Mouse (Mus musculus) liver, embryonic 16.5 days (tissue): ENCODE measurements at regions not wholly inside any gene's neighbourhood (a gene's known extent, or its start where the extent isn't known, plus 50 kb on each side); places are given as distances from the start of the nearest gene placed in this dataset.

Source experiments
- ATAC-seq: fragments of 200-750 bp; cut with Nextera tagmentation; 2 replicates; pipeline ENCODE4 v1.8.0; 2017; ENCODE audit warnings: low read depth, mild to moderate bottlenecking, moderate number of reproducible peaks, moderate library complexity
- H3K27ac ChIP-seq: fragments of 300-500 bp; sonication (generic); 2 replicates; pipeline ENCODE4 v1.5.1; 2014; ENCODE audit warnings: mild to moderate bottlenecking, low read length
- H3K27me3 ChIP-seq: fragments of 300-500 bp; sonication (generic); 2 replicates; pipeline ENCODE4 v1.6.1; 2014; ENCODE audit warnings: low read depth, low read length, mixed read lengths; ENCODE audit not compliant: control insufficient read depth, insufficient read depth
- H3K36me3 ChIP-seq: fragments of 300-500 bp; sonication (generic); 2 replicates; pipeline ENCODE4 v1.6.1; 2014; ENCODE audit warnings: mild to moderate bottlenecking; ENCODE audit not compliant: control insufficient read depth, insufficient read depth
- H3K4me1 ChIP-seq: fragments of 300-500 bp; sonication (generic); 2 replicates; pipeline ENCODE4 v1.6.1; 2014; ENCODE audit warnings: low read depth, low read length, mixed read lengths; ENCODE audit not compliant: control insufficient read depth
- H3K4me2 ChIP-seq: fragments of 300-500 bp; sonication (generic); 2 replicates; pipeline ENCODE4 v1.6.1; 2014; ENCODE audit warnings: low read depth, low read length, mixed read lengths
- H3K4me3 ChIP-seq: fragments of 300-500 bp; sonication (generic); 2 replicates; pipeline ENCODE4 v1.5.1; 2014; ENCODE audit warnings: low read depth, mild to moderate bottlenecking, low read length
- H3K9ac ChIP-seq: fragments of 300-500 bp; sonication (generic); 2 replicates; pipeline ENCODE4 v1.6.1; 2014; ENCODE audit warnings: low read depth, low read length
- H3K9me3 ChIP-seq: fragments of 300-500 bp; sonication (generic); replicated peaks from 2 replicates; pipeline ENCODE4 v1.6.1; 2016; ENCODE audit warnings: low read length; ENCODE audit not compliant: control insufficient read depth
- WGBS: fragments of 180-500 bp; shearing (Covaris S2); extraction: QIAGEN DNeasy Blood & Tissue Kit; methylation state at CpG from one replicate; pipeline ENCODE4 v1.1.7; 2014; ENCODE audit not compliant: insufficient replicate concordance; 5-methylcytosine and 5-hydroxymethylcytosine counted together

DNA sequence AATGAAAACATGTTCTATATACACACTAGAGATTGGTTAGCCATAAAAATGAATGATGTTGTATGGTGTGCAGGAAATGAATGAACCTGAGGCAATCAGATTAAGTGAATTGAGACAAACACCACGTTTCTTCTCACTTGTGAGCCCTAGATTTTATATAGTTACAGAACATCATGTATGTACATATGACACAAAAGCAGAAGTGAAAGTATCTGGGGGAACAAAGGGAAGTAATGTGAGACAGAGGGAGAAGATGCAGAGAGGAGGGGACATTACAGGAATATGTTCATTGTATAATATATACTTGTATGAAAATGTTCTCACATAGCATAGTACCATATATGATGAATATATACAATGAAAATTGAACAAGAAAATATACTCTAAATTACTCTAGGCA, 121.1 kb upstream of the Map3k1 start:
- H3K4me2 ChIP-seq, result no peak overlapping the region
- H3K4me1 ChIP-seq, result peaks cover 40% of the 10 kb centered on the region
- peak overlapping the region; percentile 87 for H3K27ac ChIP-seq

GRCm38 (mm10) chr13:111932464-111932863, 123.7 kb upstream of the Map3k1 start:
- WGBS, result 63% methylated on average over 3 of the region's 3 CpGs
- Histone ChIP-seq H3K27me3 (no peaks in the 10 kb centered on the region), H3K4me3 (no peak overlapping the region), H3K36me3 (no peaks in the 10 kb centered on the region), H3K9ac (no peak overlapping the region), H3K27ac (no peak overlapping the region; the same call in 1 of the 2 replicates), H3K4me2 (no peak overlapping the region), H3K4me1 (peaks cover 63% of the 10 kb centered on the region), H3K9me3 (no peaks in the 10 kb centered on the region)
- no peak for ATAC-seq

More for the DNA sequence above, 121.1 kb upstream of the Map3k1 start:
- no peak overlapping the region for H3K9ac ChIP-seq
- no peak for ATAC-seq
- H3K36me3 ChIP-seq, result no peaks in the 10 kb centered on the region
- no peaks in the 10 kb centered on the region for H3K27me3 ChIP-seq
- no peaks in the 10 kb centered on the region for H3K9me3 ChIP-seq
- WGBS, result 18% methylated on average over 1 of the region's 1 CpGs
- no peak overlapping the region for H3K4me3 ChIP-seq

GRCm38 (mm10) chr13:111933526-111934240, 124.9 kb upstream of the Map3k1 start:
- 44% methylated on average over 8 of the region's 8 CpGs for WGBS
- no peak for ATAC-seq
- H3K36me3 ChIP-seq, result no peaks in the 10 kb centered on the region
- H3K27me3 ChIP-seq, result no peaks in the 10 kb centered on the region
- no peak overlapping the region for H3K27ac ChIP-seq
- H3K9me3 ChIP-seq, result no peaks in the 10 kb centered on the region
- H3K9ac ChIP-seq, result no peak overlapping the region
- H3K4me2 ChIP-seq, result no peak overlapping the region
- no peak overlapping the region for H3K4me3 ChIP-seq
- H3K4me1 ChIP-seq, result peaks cover 65% of the 10 kb centered on the region

- no peaks in the 10 kb centered on the region for H3K36me3 ChIP-seq
- H3K4me3 ChIP-seq, result no peak overlapping the region
- peaks cover 70% of the 10 kb centered on the region for H3K4me1 ChIP-seq
- no peak overlapping the region for H3K4me2 ChIP-seq
- no peaks in the 10 kb centered on the region for H3K27me3 ChIP-seq
- H3K9ac ChIP-seq, result peak overlapping the region; percentile 19; the same call in 1 of the 2 replicates
- H3K9me3 ChIP-seq, result no peaks in the 10 kb centered on the region
- WGBS, result 21% methylated on average over 1 of the region's 1 CpGs
- no peak for ATAC-seq
- H3K27ac ChIP-seq, result peak overlapping the region; percentile 67
These were observed 126.9 kb upstream of the Map3k1 start for GRCm38 (mm10) chr13:111935721-111936080.

- no peak for ATAC-seq
- peak overlapping the region; percentile 14; the same call in 1 of the 2 replicates for H3K4me3 ChIP-seq
- H3K27ac ChIP-seq, result peak overlapping the region; percentile 67
- H3K4me1 ChIP-seq, result peaks cover 71% of the 10 kb centered on the region
- peak overlapping the region; percentile 19 for H3K9ac ChIP-seq
- 37% methylated on average over 9 of the region's 9 CpGs for WGBS
- H3K9me3 ChIP-seq, result no peaks in the 10 kb centered on the region
- no peaks in the 10 kb centered on the region for H3K27me3 ChIP-seq
- no peaks in the 10 kb centered on the region for H3K36me3 ChIP-seq
- no peak overlapping the region for H3K4me2 ChIP-seq
These were observed 127.5 kb upstream of the Map3k1 start for GRCm38 (mm10) chr13:111936081-111936857.

GRCm38 (mm10) chr13:111936983-111937382, 128.2 kb upstream of the Map3k1 start:
- Histone ChIP-seq H3K9ac (no peak overlapping the region), H3K27me3 (no peaks in the 10 kb centered on the region), H3K9me3 (no peaks in the 10 kb centered on the region), H3K4me3 (no peak overlapping the region), H3K4me1 (peaks cover 74% of the 10 kb centered on the region), H3K27ac (peak overlapping the region; percentile 67), H3K4me2 (no peak overlapping the region), H3K36me3 (no peaks in the 10 kb centered on the region)
- WGBS, result 78% methylated on average over 8 of the region's 8 CpGs
- no peak for ATAC-seq

GRCm38 (mm10) chr13:111938896-111939422, 130.2 kb upstream of the Map3k1 start:
- peaks cover 74% of the 10 kb centered on the region for H3K4me1 ChIP-seq
- peak overlapping the region; percentile 53 for H3K9ac ChIP-seq
- no peaks in the 10 kb centered on the region for H3K36me3 ChIP-seq
- peak; percentile 65 for ATAC-seq
- H3K4me2 ChIP-seq, result peak overlapping the region; percentile 50
- peak overlapping the region; percentile 96 for H3K27ac ChIP-seq
- no peaks in the 10 kb centered on the region for H3K9me3 ChIP-seq
- 33% methylated on average over 8 of the region's 8 CpGs for WGBS
- no peaks in the 10 kb centered on the region for H3K27me3 ChIP-seq
- no peak overlapping the region for H3K4me3 ChIP-seq

DNA sequence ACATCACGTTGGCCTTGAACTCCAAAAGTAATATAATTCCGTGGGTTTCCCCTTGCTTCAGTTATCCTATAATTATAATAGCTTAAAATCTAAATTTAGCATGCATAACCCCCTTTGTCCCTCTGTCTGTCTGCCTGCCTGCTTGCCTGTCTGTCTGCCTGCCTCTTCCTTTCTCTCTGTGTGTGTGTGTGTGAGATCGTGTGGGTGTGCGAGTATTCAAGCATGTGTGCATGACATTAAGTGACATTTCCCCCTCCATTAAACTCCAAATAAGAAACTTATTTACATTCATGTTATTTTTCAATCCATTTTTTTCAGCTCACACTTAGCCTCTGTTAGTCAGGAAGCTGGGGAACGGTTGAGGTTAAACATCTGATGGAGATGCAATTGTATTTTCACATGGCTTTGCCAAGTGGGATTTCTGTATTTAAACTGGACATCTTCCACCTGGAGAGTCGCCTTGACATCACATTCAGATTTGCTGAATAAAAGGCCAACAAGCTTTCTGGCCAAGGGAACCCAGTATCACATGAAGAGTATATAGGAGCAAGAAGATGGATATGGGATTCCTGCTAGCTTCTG, 130.8 kb upstream of the Map3k1 start:
- Histone ChIP-seq H3K4me2 (0 out of 2 replicates have a peak overlapping the region, but pooled peaks have one; percentile 50), H3K4me1 (peaks cover 70% of the 10 kb centered on the region), H3K9ac (peak overlapping the region; percentile 53), H3K36me3 (no peaks in the 10 kb centered on the region), H3K4me3 (no peak overlapping the region), H3K9me3 (no peaks in the 10 kb centered on the region), H3K27me3 (no peaks in the 10 kb centered on the region), H3K27ac (peak overlapping the region; percentile 96)
- WGBS, result 48% methylated on average over 6 of the region's 6 CpGs
- ATAC-seq, result no peak
